Mouse (Mus musculus): ENCODE results near the gene Ttc9. TPM values are rescaled to one million over a fixed set of nuclear protein-coding genes. Genes with fewer than 3 reads are reported as not detected.

The Ttc9 gene
- total and polyA plus RNA-seq, 2 experiments from 2014 or later, result 16.7 to 60.2 TPM

GRCm38 (mm10) chr12:81628091-81628490, 3.0 kb upstream of the Ttc9 start:
- DNase-seq (ENCODE audit: low spot score) (no peak), ATAC-seq (ENCODE audit: low FRiP score) (no peak)
- no peaks in the 10 kb centered on the region for H3K27me3 ChIP-seq (ENCODE audit: insufficient read depth, low read length)
- H3K27ac ChIP-seq (ENCODE audit: low read depth, low read length), result no peak overlapping the region
- H3K4me1 ChIP-seq (ENCODE audit: insufficient read depth, low read length), result peaks cover 7% of the 10 kb centered on the region
- TF ChIP-seq CTCF (IDR thresholded peaks at IDR 0.05), result no peak
- no peaks in the 10 kb centered on the region for H3K36me3 ChIP-seq (ENCODE audit: insufficient read depth, low read length)
- no peak overlapping the region for H3K4me3 ChIP-seq (ENCODE audit: low read depth, low read length)
- no peaks in the 10 kb centered on the region for H3K9me3 ChIP-seq (ENCODE audit: low read length)
- no peak overlapping the region for H3K4me2 ChIP-seq (ENCODE audit: low read depth, low read length, poor library complexity, severe bottlenecking)
- 82% methylated on average over 4 of the region's 4 CpGs for WGBS
- H3K9ac ChIP-seq (replicated peaks; ENCODE audit: low read length, poor library complexity, severe bottlenecking), result no peak overlapping the region

- Histone ChIP-seq H3K27me3 (ENCODE audit: insufficient read depth, low read length) (no peaks in the 10 kb centered on the region), H3K36me3 (ENCODE audit: insufficient read depth, low read length) (no peaks in the 10 kb centered on the region), H3K27ac (ENCODE audit: low read depth, low read length) (peak overlapping the region; percentile 97), H3K4me1 (ENCODE audit: insufficient read depth, low read length) (peaks cover 10% of the 10 kb centered on the region), H3K9me3 (ENCODE audit: low read length) (no peaks in the 10 kb centered on the region), H3K4me3 (ENCODE audit: low read depth, low read length) (peak overlapping the region; percentile 82), H3K9ac (replicated peaks; ENCODE audit: low read length, poor library complexity, severe bottlenecking) (peak overlapping the region; percentile 93), H3K4me2 (ENCODE audit: low read depth, low read length, poor library complexity, severe bottlenecking) (peak overlapping the region; percentile 83)
- DNase-seq (ENCODE audit: low spot score) (peak; percentile 75), ATAC-seq (ENCODE audit: low FRiP score) (peak; percentile 82)
- under 1% methylated on average over 16 of the region's 16 CpGs for WGBS
- no peak for TF ChIP-seq CTCF (IDR thresholded peaks at IDR 0.05)
These were observed 532 bp upstream of the Ttc9 start for GRCm38 (mm10) chr12:81630520-81630914.

- Histone ChIP-seq H3K36me3 (ENCODE audit: insufficient read depth, low read length) (no peaks in the 10 kb centered on the region), H3K9me3 (ENCODE audit: low read length) (no peaks in the 10 kb centered on the region; the same call in 1 of the 2 replicates), H3K27me3 (ENCODE audit: insufficient read depth, low read length) (no peaks in the 10 kb centered on the region), H3K4me3 (ENCODE audit: low read depth, low read length) (peak overlapping the region; percentile 82), H3K9ac (replicated peaks; ENCODE audit: low read length, poor library complexity, severe bottlenecking) (peak overlapping the region; percentile 93), H3K4me2 (ENCODE audit: low read depth, low read length, poor library complexity, severe bottlenecking) (peak overlapping the region; percentile 83), H3K27ac (ENCODE audit: low read depth, low read length) (peak overlapping the region; percentile 97), H3K4me1 (ENCODE audit: insufficient read depth, low read length) (peaks cover 10% of the 10 kb centered on the region)
- 2% methylated on average over 29 of the region's 31 CpGs for WGBS
- peak; percentile 40 for TF ChIP-seq CTCF (IDR thresholded peaks at IDR 0.05)
- ATAC-seq (ENCODE audit: low FRiP score), result peak; percentile 24
- DNase-seq (ENCODE audit: low spot score), result peak; percentile 28
These were observed 782 bp downstream of the Ttc9 start for GRCm38 (mm10) chr12:81631661-81632401.

- Histone ChIP-seq H3K4me2 (ENCODE audit: low read depth, low read length, poor library complexity, severe bottlenecking) (peak overlapping the region; percentile 83), H3K36me3 (ENCODE audit: insufficient read depth, low read length) (no peaks in the 10 kb centered on the region), H3K9ac (replicated peaks; ENCODE audit: low read length, poor library complexity, severe bottlenecking) (no peak overlapping the region), H3K27me3 (ENCODE audit: insufficient read depth, low read length) (no peaks in the 10 kb centered on the region), H3K4me1 (ENCODE audit: insufficient read depth, low read length) (peaks cover 10% of the 10 kb centered on the region), H3K4me3 (ENCODE audit: low read depth, low read length) (peak overlapping the region; percentile 82), H3K27ac (ENCODE audit: low read depth, low read length) (no peak overlapping the region), H3K9me3 (ENCODE audit: low read length) (no peaks in the 10 kb centered on the region; the same call in 1 of the 2 replicates)
- TF ChIP-seq CTCF (IDR thresholded peaks at IDR 0.05), result no peak
- WGBS, result 91% methylated on average over 2 of the region's 2 CpGs
- DNase-seq (ENCODE audit: low spot score) (no peak), ATAC-seq (ENCODE audit: low FRiP score) (no peak)
These were observed 2.2 kb downstream of the Ttc9 start for GRCm38 (mm10) chr12:81633246-81633645.

GRCm38 (mm10) chr12:81640656-81641055, 9.6 kb downstream of the Ttc9 start:
- Histone ChIP-seq H3K27ac (ENCODE audit: low read depth, low read length) (no peak overlapping the region), H3K9me3 (ENCODE audit: low read length) (no peaks in the 10 kb centered on the region; the same call in 1 of the 2 replicates), H3K36me3 (ENCODE audit: insufficient read depth, low read length) (0 out of 2 replicates have a peak, but pooled peaks cover 3% of the 10 kb centered on the region), H3K4me1 (ENCODE audit: insufficient read depth, low read length) (no peaks in the 10 kb centered on the region), H3K4me3 (ENCODE audit: low read depth, low read length) (no peak overlapping the region), H3K27me3 (ENCODE audit: insufficient read depth, low read length) (no peaks in the 10 kb centered on the region), H3K9ac (replicated peaks; ENCODE audit: low read length, poor library complexity, severe bottlenecking) (no peak overlapping the region), H3K4me2 (ENCODE audit: low read depth, low read length, poor library complexity, severe bottlenecking) (no peak overlapping the region)
- WGBS, result 65% methylated on average over 5 of the region's 5 CpGs
- no peak for DNase-seq (ENCODE audit: low spot score)
- ATAC-seq (ENCODE audit: low FRiP score), result no peak
- no peak for TF ChIP-seq CTCF (IDR thresholded peaks at IDR 0.05)

GRCm38 (mm10) chr12:81642361-81643082, 11.5 kb downstream of the Ttc9 start:
- Histone ChIP-seq H3K4me2 (ENCODE audit: low read depth, low read length, poor library complexity, severe bottlenecking) (no peak overlapping the region), H3K27ac (ENCODE audit: low read depth, low read length) (no peak overlapping the region), H3K4me3 (ENCODE audit: low read depth, low read length) (no peak overlapping the region), H3K27me3 (ENCODE audit: insufficient read depth, low read length) (no peaks in the 10 kb centered on the region), H3K9me3 (ENCODE audit: low read length) (no peaks in the 10 kb centered on the region), H3K9ac (replicated peaks; ENCODE audit: low read length, poor library complexity, severe bottlenecking) (no peak overlapping the region), H3K4me1 (ENCODE audit: insufficient read depth, low read length) (no peaks in the 10 kb centered on the region), H3K36me3 (ENCODE audit: insufficient read depth, low read length) (0 out of 2 replicates have a peak, but pooled peaks cover 3% of the 10 kb centered on the region)
- peak; percentile 54; the same call in 1 of the 2 replicates for ATAC-seq (ENCODE audit: low FRiP score)
- TF ChIP-seq CTCF (IDR thresholded peaks at IDR 0.05), result no peak
- 28% methylated on average over 11 of the region's 11 CpGs for WGBS
- peak; percentile 78 for DNase-seq (ENCODE audit: low spot score)
